Mouse (Mus musculus) cerebellum, adult 8-10 months (tissue): ENCODE data around the gene Cul7.
A peak's percentile ranks its signal among the peaks of the same experiment; 100 is the strongest.

Experiments used
- DNase-seq: peaks from one replicate; pipeline ENCODE4 v3.0.0; 2022

Cul7 gene

DNA sequence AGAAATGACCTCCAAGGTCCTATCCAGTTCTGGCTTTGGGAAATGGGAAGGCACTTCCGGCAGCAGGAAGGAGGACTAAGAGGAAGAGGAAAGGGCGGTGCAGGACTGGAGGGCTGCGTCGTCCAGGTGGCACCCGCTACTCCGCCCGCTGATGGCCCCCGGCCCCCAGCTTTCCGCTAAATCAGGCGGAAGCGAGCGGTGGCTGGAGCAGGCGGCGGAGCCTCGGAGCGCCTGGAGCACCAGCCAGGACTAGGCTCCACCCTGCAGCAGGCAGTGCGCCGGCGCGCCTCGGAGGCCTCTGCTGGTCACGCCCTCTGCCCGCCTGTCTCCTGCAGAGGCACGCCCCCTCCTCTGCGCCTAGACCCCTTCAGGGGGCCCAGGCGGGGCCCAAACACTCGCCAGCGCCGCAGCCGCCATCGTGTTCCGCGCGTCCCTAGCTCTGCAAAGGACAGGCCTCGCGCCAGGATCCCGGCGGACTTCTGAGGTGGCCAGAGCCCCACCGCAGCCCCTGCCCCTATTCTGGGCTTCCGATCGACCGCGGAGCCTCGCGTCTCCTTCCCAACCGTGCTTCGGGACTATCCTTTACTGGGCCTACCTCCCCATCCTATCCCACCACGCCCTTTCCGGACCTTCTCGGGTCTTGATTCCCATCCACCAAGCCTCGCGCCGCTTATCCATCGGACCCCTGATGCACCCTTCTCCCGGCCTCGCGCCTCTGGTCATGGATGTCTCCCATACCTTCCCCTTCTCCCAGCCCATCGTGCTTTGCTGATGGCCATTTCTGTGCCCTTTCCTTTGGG lies at the start of gene Cul7:
Gene Cul7, plus strand, starts transcription at position 106 of the 800 bp plus-strand sequence.
- peak; percentile 85 for DNase-seq

DNA sequence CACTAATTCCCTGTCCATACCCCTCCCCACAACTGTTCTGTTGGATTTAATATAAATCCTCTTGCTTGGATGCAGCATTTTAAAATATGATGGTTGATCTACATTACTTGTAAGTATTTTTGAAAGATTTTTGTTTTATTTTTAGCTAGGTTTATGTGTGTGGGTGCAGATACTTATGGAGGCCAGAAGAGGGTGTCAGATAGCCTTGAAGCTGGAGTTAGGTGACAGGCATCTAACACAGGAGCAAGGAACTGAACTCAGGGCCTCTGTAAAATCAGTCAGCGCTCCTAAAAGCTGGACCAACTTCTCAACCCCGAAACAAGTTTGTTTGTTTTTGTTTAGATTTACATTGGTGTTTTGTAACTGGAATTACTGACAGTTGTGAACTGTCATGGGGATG lies 49.6 kb upstream of the Cul7 start:
- no peak for DNase-seq

DNA sequence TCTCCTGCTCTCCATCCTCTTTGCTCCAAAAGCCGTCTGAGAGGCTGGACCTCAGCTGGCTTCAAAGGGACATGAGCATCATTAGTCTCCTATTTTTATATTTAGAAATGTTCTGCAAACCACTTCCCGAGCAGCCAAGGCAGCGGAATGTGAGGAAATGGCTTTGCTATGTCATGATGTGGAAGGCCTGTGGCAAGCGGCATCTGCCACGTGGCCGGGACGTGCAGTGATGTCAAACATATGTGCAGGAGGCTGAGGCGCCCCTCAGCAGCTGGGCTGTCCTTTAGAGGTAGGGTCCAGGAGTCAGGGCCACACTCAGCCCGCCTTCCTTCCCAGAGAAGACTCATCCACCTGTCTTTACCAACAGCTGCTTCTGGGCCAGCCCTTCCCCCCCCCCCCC lies 47.9 kb upstream of the Cul7 start:
- DNase-seq: no peak

DNA sequence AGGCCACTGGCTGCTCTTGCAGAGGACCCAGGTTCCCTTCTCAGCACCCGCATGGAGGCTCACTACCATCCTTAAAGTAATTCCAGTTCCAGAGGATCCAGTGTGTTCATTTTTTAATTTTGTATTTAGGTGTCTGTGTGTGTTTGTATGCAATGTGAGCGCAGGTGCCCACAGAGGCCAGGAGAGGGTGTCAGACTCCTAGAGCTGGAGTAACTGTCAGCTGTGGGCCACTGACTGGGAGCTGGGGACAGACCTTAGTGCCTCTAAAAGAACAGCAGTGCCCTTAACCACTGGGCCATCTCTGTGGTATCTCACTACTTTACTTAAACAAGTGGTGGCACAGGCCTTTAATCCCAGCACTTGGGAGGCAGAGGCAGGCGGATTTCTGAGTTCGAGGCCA lies 46.9 kb upstream of the Cul7 start:
- no peak for DNase-seq

DNA sequence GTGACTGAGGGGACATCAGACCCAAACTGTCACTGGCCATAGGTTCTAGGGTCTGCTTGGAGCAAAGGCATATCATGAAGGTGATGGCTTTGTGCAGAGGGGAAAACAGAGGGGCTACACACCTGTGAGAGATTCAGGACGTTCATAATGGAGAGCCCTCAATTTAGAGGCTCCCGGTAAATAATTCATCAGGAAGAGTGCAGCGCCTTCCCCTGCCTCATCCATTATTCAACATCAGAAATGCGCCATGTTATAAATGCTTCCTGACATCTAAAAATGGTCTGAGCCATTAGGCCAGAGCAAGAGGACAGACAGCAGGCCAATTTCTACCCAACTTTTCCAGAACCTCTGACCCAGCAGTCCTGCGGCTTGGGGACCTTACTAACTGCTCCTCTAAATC lies 45.0 kb upstream of the Cul7 start:
- no peak for DNase-seq

DNA sequence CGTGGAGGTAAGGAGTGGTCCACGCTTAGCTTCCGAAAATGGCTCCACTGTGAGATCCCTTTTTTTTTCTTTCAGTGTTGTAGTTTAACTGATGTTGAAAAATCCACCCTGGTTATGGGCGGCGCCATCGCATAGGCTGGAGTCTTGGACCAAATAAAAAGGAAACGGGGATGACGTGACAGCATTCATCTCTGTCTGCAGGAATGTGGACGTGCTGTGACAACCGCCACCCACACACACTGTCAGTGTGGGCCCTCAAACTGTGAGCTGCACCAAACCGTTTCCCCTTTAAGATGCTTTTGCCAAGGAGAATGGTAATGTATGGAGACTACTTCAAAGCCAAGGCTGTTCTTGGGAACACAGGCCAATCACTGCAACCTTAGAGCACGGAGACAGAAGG lies 44.1 kb upstream of the Cul7 start:
- no peak for DNase-seq

DNA sequence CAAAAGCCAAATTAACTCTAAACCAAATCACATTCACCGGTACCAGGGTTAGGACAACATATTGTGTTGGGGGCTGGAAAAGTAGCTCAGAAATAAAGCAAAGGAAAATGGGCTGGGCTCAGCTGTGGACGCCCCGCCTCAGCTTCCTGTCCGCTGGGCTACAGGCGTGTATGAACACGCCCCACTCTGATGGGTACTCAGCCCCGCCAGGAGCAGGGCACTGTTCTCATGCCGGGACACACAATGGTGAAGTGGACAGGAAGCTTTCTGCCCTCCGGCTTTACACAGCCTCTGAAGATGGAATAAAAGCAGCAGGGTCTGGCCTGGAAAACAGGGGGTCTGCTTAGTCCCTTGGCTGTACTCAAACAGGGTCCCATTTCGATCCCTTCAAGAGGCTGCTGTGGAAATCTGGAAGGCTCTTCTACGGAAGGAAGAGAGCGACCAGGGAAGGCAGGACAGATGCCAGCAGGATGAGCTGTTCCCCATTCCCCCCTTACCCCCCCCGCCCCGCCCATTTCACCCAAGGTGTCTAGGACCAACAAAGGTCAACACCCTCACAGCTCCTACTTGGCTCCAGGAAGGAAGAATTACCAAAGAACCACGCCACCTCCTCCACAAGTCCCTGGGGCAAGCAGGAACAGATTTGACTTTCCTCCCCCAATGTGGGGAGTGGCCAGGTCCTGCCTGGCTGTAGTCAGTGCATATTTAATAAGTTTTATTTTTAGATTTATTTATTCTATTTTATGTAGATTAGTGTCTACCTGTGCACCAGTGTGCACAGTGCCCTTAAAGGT lies 40.2 kb upstream of the Cul7 start:
- DNase-seq: no peak

DNA sequence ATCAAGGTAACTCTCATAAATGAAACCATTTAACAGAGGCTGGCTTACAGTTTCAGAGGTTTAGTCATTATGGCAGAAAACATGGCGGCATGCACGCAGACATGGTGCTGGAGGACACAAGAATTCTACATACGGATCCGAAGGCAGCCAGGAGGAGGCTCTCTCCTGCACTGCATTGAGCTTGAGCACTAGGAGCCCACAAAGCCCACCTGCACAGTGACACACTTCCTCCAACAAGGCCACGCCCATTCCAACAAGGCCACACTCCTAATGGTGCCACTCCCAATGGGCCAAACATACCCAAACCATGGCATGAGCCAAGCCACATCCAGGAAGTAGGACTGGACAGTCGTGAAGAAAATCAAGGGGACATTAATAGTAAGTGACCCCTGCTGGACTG lies 38.8 kb upstream of the Cul7 start:
- DNase-seq: no peak

DNA sequence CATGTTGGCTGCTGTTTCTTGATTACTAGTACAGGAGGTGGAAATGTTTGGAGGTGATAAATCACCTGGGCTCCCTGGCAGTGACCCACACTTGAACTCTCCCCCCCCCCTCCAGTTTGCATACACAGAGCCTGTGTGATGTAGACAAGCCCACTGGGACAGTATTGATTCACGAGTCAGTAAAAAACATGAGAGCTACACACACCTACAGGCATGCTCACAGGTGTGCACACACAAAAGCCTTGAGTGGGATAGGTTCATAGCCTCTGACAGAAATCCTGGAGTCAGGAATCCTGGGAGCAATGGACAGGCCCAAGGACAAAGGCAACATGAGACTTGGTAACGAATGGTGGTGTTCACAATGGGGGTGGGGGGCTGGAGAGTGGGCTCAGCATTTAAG lies 37.9 kb upstream of the Cul7 start:
- no peak for DNase-seq

DNA sequence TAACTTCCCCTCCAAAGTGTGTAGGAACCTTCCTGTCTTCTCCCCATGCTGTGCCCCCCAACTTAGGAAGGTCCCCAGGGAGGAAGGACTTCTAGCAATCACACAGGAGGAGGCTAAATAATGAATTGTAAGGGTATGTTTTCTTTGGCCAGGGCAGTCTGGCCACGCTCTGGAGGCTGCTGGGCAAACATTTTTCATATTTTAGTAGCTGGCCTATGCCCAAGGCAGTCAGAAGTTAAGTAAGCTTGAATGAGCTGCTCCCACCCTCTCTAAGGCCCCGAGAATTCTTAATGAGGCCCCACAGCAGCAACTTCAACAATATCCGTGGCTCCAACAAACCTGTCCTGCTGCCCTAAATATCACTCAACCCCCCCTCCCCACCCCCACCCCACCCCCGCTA lies 37.3 kb upstream of the Cul7 start:
- no peak for DNase-seq

DNA sequence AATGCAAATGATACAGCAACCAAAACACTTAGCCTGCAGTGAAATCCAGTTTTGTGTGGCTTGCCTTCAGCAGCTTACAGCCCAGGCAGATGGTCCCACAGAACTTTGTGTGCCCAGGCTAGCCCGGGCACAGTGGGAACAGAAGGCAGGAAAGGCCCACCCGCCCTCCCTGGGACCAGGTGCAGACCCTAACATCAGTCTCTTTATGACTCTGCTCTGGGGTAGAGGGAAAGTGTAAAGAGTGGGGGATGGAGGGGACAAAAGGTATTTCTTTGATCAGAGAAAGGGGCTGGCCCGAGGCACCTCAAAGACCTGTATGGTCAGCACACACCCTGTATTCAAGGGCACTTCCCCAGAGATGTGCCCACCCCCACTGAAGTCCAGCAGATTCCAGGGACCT lies 36.9 kb upstream of the Cul7 start:
- DNase-seq: no peak

DNA sequence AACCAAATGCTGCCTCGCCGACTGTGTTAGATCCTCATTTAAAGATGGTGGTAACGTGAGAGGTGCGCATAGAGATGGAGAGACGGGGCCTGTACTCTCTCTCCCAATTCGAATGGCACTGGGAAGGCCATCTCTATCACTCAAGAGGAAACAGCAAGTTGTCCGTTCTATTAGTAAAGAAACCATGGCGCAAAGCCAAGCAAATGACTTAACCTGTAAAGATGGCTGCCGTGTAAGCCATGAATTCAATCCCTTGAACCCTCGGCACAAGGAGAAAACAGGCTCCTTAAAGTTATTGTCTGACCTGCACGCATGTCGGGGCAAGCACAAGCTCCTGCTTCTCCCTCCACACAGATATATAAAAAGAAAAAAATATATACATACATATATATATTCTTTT lies 32.3 kb upstream of the Cul7 start:
- DNase-seq: no peak

DNA sequence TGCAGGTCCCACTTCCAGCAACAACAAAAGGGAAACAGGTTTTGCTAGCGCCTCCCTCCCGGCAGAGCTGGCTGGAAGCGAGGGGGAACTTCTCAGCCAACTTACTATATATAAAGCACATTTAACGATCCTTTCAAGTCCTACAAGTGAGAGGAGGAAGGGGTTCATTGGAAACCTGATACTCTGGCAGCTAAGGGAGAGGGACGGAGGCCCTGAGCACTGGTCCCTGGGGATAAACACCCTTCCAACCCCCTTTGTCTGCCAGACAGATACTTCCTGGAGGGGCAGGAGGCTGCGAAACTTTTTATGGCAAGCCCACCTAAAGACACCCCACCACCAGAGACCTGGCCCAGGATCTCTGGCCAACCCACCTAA lies 31.8 kb upstream of the Cul7 start:
- DNase-seq: no peak

DNA sequence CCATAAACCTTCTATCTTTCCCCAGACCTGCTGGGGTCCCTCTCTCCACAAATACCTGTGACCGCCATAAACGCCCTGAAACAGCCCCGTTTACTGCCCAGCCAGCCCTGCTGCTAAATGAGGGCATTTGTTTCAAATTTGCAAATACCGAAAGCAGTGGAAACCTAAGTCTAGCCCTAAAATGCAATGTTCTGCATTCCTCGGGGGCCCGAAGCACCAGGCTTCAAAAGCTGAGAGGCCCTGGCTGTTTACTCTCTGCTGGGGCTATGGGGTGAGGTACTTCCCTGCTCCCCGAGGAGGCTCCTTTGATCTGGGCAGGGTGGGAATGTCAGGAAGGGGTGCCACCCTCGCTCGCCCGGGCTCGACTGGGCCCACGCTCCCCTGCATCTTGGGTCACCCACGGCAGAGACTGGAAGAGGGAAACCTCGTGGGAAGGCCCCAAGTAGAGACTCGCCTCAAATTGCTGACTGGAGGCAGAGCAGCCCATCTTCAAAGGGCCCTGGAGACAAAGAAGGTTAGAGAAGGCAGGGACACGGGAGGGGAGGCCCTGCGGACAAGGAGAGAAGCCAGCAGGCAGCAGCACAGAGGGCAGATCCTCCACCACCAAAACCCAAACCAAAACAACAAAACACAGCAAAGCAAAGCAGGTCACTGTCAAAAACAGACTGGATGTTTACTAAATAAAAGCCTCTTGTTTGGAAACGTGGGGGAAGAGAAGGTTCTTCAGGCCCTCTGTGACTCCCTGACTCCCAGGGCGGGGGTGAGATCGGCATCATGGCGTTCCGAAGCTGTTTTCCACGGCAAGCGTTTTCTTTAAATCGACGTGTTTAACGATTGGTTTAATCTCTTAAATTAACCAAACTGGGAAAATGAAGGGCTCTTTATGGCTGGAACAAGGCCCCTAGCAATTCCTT lies 31.1 kb upstream of the Cul7 start:
- DNase-seq: no peak

DNA sequence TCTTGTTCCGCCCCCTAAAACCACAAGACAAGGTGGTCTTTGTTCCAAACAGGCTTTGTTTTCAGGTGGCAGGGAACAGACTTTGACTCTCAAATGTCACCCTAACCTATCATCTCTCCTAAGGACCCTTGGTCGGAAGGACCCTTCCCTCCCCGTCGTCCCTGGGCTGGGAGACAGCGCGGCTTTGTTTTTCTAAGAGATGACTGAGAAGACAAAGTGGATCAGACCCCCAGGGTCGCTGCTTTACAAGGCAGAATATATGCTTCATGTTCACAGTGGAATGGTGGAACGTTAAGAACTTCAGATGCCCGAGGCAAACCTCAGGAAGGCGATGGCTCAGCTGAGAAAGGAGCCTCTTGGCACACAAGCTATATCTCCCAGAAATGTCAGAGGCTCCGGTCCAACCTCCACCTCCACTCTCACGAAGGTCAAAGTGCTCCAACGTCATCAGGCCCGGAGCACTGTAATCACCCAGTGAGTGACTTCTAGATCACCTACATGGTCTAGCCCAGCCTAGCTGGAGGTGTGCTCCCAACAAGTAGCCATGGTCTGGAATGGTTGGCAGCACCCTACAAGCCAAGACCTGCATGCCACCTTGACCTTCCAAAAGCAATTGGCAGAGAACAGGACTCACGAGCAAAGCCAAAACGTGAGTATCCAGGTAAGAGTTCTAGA lies 30.3 kb upstream of the Cul7 start:
- no peak for DNase-seq

DNA sequence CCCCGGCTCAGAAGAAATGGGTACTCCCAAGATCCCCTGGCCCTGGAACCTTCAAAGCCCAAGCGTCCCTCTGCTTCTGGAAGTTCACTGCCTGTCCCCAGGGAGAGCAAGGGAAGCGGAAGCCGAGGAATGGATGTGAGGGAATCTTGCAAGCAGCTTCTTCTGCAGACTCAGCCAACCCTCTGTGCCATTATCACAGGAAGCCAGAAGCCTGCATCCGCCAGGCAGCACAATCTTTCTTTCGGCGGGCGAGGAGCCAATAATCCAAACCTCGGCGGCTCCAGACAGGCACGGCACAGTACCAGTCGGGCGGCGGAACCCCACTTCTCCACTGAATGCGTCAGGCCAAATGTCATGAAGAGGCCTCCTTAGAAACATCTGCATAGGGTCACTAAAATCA lies 28.8 kb upstream of the Cul7 start:
- DNase-seq: no peak

DNA sequence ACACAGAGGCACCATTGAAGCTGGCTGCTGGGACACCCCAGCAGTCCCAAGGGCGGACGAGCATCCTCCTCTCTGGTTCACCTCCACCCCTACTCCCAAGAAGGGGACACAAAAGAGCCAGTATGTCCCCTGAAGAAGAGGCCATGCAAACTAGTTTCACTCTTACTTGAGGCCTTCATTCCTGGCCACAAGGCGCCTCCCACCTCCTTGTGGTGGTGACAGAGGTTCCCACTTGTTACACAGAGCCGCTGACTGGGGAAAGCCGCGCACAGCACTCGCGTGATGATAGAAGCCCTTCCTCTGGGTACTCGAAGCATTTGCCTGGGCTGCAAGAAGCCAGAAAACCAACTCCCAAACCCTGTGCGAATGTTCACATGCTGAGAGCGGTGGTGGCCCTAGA lies 27.9 kb upstream of the Cul7 start:
- no peak for DNase-seq

DNA sequence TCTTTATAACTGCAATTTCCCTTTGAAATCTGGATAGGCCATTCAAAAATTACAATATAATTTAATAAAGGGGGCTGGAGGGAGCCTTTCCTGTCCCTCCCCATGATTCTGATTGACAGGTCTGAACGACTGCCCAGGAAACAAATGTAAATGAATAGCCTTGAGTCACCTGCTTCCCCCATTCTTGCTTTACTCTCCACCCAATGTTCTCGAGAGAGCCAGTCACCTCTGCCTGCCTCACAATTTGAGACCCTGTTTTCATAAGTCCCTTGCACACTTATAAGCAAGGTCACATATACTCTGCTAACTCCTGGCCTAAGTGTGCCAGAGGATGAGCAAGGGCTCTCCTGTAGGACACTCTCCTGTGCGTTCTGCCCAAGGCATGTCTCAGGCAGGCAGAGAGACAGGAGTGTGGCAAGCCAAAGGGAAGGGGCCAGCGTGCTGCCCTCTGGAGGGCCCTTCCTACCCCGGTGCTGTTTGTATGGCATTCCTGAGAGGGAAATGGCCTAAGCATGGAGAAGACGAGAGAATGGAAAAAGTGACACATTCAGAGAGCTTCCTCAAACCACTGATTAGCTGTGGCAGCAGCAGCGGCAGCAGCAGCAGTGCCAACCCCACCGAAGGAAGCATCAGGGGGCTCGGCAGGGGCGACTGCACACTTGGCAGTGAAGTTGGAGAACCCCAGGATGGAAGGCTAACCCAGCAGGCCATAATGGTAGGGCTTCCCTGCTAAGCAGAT lies 26.1 kb upstream of the Cul7 start:
- no peak for DNase-seq

DNA sequence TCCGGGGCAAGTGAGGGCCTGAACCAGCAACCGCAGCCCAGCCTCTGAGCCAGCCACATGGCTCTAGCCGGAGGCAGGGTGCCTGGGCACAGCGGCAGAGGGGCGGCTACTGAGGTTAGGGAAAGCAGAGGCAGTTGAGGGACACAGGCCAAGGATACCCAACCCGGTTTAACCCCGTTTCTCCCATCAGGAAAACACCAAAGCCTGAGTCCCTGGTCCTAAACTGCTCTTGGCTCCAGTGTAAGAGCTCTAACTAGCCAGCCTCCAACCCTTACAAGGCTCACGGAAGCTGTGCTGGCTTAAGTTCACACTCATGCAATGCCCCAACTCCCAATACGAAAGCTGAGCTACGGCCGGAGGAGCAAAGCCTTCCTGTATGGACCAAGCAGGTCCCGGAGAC lies 25.5 kb upstream of the Cul7 start:
- no peak for DNase-seq

DNA sequence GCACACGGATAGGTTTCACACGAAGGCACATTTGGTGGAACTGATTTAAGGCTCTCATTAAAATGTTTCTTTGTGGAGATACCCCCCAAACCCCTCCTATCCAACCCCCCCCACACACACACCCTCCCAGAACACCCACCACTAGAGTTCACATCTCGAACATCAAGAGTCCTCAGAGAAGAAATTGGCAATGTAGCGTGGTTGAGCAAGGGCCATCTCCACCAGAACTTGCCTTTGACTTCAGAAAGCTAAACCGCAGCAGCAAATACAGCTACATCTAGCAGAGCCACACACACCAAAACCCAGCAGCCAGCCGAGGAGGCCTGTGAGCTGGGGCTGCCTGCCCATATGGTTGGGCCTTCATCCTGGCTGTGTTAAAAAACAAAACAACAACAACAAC lies 22.7 kb upstream of the Cul7 start:
- no peak for DNase-seq

DNA sequence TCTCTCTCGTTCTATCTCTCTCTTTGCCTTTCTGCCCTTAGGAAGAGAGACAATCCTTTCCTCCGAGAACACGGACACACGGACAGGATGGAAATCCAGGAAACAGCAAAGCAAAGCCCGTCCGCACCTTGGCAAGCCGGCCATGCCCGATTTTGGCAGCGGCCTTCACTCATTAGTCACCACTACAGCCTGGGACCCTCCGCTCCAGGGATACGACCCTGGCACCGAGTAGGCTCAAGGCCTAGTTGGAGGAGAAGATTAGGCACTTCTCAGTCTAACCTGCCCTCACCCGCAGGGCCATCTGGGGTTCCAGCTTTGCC lies 21.7 kb upstream of the Cul7 start:
- DNase-seq: no peak
